Mouse (Mus musculus) erythroblast, embryonic 14.5 days (primary cell): ENCODE data around the gene Pde10a. TPM values are rescaled to one million over a fixed set of nuclear protein-coding genes. Genes with fewer than 3 reads are reported as not detected.

Source experiments
- H3K27me3 ChIP-seq: 2 replicates; pipeline ENCODE4 v1.6.1; 2012; ENCODE audit warnings: inconsistent platforms; ENCODE audit not compliant: control insufficient read depth
- H3K36me3 ChIP-seq: 2 replicates; pipeline ENCODE4 v1.6.1; 2012; ENCODE audit warnings: mild to moderate bottlenecking, inconsistent platforms; ENCODE audit not compliant: control insufficient read depth
- H3K4me1 ChIP-seq: 2 replicates; pipeline ENCODE4 v1.6.1; 2012; ENCODE audit warnings: inconsistent platforms; ENCODE audit not compliant: control insufficient read depth
- H3K4me3 ChIP-seq: replicated peaks from 2 replicates; pipeline ENCODE3; 2012; ENCODE audit warnings: moderate library complexity, mild to moderate bottlenecking, inconsistent platforms
- H3K9me3 ChIP-seq: 2 replicates; pipeline ENCODE4 v1.6.1; 2012; ENCODE audit warnings: low read length, inconsistent platforms, mixed read lengths; ENCODE audit not compliant: control insufficient read depth
- GATA1 ChIP-seq: IDR thresholded peaks from 2 replicates; pipeline ENCODE4 v1.6.1; 2012; ENCODE audit warnings: low read length, inconsistent platforms, mixed read lengths
- TAL1 ChIP-seq: IDR thresholded peaks from 3 replicates; pipeline ENCODE4 v1.6.1; 2012; ENCODE audit warnings: low read length, inconsistent platforms, mixed read lengths
- polyA plus RNA-seq: library from polyadenylated mRNA; stranded (reverse); fragments of >175 nt; gene quantifications from 2 replicates; pipeline ENCODE4 v1.2.3, GENCODE M21; 2012

Gene Pde10a
- polyA plus RNA-seq, 1 experiment = not detected

- Histone ChIP-seq H3K27me3 (no peaks in the 10 kb centered on the region), H3K9me3 (no peaks in the 10 kb centered on the region), H3K4me3 (no peak overlapping the region), H3K36me3 (no peaks in the 10 kb centered on the region), H3K4me1 (no peaks in the 10 kb centered on the region)
- no peak for TF ChIP-seq TAL1
- no peak for TF ChIP-seq GATA1
Measured at GRCm38 (mm10) chr17:8815864-8816263, 290.7 kb downstream of the Pde10a start.

GRCm38 (mm10) chr17:8818675-8819074 lies 293.5 kb downstream of the Pde10a start:
- Histone ChIP-seq H3K9me3 (no peaks in the 10 kb centered on the region), H3K36me3 (no peaks in the 10 kb centered on the region), H3K27me3 (no peaks in the 10 kb centered on the region), H3K4me1 (no peaks in the 10 kb centered on the region), H3K4me3 (no peak overlapping the region)
- TF ChIP-seq GATA1 (no peak), TAL1 (no peak)

- Histone ChIP-seq H3K27me3 (no peaks in the 10 kb centered on the region), H3K4me1 (no peaks in the 10 kb centered on the region), H3K36me3 (no peaks in the 10 kb centered on the region), H3K4me3 (no peak overlapping the region), H3K9me3 (no peaks in the 10 kb centered on the region)
- TF ChIP-seq TAL1 (no peak), GATA1 (no peak)
Measured at GRCm38 (mm10) chr17:8823548-8823947, 298.4 kb downstream of the Pde10a start.

GRCm38 (mm10) chr17:8827204-8827603 lies 302.0 kb downstream of the Pde10a start:
- TF ChIP-seq TAL1 (no peak), GATA1 (no peak)
- Histone ChIP-seq H3K36me3 (no peaks in the 10 kb centered on the region), H3K9me3 (no peaks in the 10 kb centered on the region), H3K4me1 (no peaks in the 10 kb centered on the region), H3K4me3 (no peak overlapping the region), H3K27me3 (no peaks in the 10 kb centered on the region)

GRCm38 (mm10) chr17:8831001-8831400 lies 305.8 kb downstream of the Pde10a start:
- no peaks in the 10 kb centered on the region for H3K36me3 ChIP-seq
- no peak overlapping the region for H3K4me3 ChIP-seq
- no peaks in the 10 kb centered on the region for H3K9me3 ChIP-seq
- no peak for TF ChIP-seq TAL1
- TF ChIP-seq GATA1 = no peak
- H3K4me1 ChIP-seq = no peaks in the 10 kb centered on the region
- no peaks in the 10 kb centered on the region for H3K27me3 ChIP-seq

GRCm38 (mm10) chr17:8836292-8836691 lies 311.1 kb downstream of the Pde10a start:
- TF ChIP-seq GATA1 (no peak), TAL1 (no peak)
- Histone ChIP-seq H3K4me3 (no peak overlapping the region), H3K36me3 (no peaks in the 10 kb centered on the region), H3K9me3 (no peaks in the 10 kb centered on the region), H3K27me3 (no peaks in the 10 kb centered on the region), H3K4me1 (no peaks in the 10 kb centered on the region)

- TF ChIP-seq TAL1 (no peak), GATA1 (no peak)
- Histone ChIP-seq H3K27me3 (no peaks in the 10 kb centered on the region), H3K4me1 (no peaks in the 10 kb centered on the region), H3K4me3 (no peak overlapping the region), H3K9me3 (no peaks in the 10 kb centered on the region), H3K36me3 (no peaks in the 10 kb centered on the region)
Measured at GRCm38 (mm10) chr17:8838252-8838651, 313.1 kb downstream of the Pde10a start.

GRCm38 (mm10) chr17:8839237-8840011 lies 314.3 kb downstream of the Pde10a start:
- H3K27me3 ChIP-seq = no peaks in the 10 kb centered on the region
- H3K9me3 ChIP-seq = no peaks in the 10 kb centered on the region
- no peaks in the 10 kb centered on the region for H3K36me3 ChIP-seq
- no peaks in the 10 kb centered on the region for H3K4me1 ChIP-seq
- TF ChIP-seq TAL1 (no peak), GATA1 (no peak)
- H3K4me3 ChIP-seq = no peak overlapping the region

- no peaks in the 10 kb centered on the region for H3K9me3 ChIP-seq
- H3K36me3 ChIP-seq = no peaks in the 10 kb centered on the region
- no peaks in the 10 kb centered on the region for H3K4me1 ChIP-seq
- H3K27me3 ChIP-seq = no peaks in the 10 kb centered on the region
- no peak overlapping the region for H3K4me3 ChIP-seq
- TF ChIP-seq TAL1 = no peak
- TF ChIP-seq GATA1 = no peak
Measured at GRCm38 (mm10) chr17:8841094-8841493, 315.9 kb downstream of the Pde10a start.
